Mouse (Mus musculus): ENCODE results near the gene Fkbp1a.

Gene Fkbp1a

DNA sequence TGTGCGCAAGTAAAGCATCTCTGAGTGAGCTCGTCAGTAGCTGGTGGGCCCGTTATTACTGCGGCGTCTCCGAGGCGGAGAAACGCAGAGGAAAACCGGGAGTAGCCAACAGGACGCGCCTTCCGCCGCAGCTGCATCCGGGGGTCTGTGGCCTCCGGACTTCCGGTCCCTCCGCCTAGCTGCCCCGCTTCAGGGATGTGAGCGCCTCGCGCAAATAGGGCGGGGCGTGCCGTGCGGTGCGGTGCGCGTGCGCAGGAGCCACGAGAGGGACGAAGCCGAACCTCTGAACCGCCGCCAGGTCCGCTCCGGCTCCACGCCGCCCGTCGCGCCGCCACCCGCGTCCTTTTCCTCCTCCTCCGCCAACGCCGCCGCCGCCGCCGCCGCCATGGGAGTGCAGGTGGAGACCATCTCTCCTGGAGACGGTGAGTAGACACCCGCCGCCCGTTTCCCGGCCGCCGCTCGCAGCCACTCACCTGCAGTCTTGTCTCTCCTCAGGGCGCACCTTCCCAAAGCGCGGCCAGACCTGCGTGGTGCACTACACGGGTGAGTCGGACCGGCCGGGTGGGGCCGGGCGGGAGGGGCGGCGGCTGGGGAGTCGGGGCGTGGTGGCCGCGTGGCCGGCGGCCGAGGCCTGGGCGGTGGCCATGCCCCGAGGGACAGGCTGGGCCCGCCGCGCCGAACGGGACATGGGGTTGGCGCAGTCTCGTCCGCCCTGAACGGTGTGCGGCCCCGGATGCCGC is at the start of gene Fkbp1a:
Gene Fkbp1a (plus strand): TSS at position 161 of the 740 bp plus-strand sequence.
- ATAC-seq (ENCODE audit: low TSS enrichment), result peak; percentile 89

DNA sequence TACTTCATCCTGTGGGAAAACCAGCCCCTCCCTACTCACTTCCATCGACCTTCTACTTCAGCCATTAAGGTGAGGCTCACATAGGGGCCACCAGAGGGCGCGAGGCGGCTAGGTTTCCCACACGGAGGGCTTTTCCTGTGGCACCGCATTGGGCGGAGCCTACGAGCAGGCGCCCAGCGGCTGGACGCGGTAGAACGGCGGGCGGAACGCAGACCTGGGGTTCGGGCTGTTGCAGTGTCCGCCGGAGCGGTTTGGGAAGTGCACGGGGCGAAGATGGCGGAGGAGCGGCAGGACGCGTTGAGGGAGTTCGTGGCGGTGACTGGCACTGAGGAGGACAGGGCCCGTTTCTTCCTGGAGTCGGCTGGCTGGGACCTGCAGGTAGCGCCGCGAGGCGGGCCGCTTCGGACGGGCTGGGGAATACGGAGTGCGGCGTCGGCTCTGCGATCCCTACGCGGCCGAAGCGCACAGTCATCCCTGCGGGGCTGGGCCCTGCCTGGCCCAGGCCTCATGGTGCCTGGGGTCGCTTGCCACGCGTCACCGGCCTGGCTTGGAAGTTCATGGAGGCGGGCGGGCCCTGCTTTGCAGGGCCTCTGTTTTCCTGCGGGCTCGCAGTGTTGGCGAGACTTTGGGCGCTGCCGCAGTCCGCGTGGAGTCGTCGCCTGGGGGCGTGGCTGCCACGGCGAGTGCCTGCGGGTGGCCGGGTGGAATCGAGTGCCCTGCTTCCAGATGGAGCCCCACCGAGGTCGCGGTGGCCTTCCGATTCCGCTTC is 48.1 kb upstream of the Fkbp1a start, which contains the start of gene Nsfl1c:
Gene Nsfl1c (plus strand): TSS at position 148 of the 769 bp plus-strand sequence.
- peak; percentile 99 for ATAC-seq (ENCODE audit: low TSS enrichment)

DNA sequence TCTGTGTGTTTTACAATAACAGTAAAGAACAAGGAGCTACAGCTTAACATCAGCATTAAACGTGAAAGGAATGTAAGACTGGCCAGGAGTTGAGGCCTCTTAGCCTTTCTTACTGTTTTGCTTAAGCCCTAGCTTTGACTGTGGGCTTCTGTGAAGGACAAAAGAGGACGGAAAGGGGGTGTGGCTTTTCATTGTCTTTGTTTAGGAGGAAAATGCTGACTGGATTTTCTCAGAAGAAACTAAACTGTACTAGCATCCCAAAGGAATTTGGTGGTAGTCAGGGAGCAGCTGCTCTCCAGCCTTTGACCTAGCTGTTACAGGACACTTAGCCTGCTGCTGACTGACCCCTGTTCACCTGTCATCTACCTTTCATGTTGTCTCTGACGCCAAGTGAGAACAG is 43.9 kb upstream of the Fkbp1a start:
- ATAC-seq (ENCODE audit: low TSS enrichment), result no peak

DNA sequence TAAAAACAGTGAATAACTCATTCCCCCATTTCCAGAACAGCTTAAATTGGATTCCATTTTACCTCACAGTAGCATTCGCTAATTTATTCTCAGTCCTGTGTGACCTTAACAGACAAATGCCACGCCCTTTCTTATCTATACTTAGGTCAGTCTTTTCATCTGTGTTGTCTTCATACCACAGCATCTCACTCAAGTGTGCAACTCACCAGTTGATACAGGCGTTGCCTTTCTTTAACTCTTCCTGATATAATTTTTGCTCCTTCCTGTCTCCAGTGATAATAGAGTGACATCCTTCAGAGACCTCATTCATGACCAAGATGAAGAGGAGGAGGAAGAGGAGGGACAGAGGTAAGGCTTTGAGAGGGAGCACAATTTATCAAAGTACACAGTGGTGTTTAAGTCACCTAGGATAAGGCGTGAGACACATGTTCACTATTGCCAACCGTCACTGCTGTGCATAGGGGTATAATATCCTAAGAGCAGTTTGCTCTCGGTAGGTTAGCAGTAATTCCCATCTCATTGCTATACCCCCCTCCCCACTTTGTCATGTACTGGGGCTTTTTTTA is 41.8 kb upstream of the Fkbp1a start:
- no peak for ATAC-seq (ENCODE audit: low TSS enrichment)

DNA sequence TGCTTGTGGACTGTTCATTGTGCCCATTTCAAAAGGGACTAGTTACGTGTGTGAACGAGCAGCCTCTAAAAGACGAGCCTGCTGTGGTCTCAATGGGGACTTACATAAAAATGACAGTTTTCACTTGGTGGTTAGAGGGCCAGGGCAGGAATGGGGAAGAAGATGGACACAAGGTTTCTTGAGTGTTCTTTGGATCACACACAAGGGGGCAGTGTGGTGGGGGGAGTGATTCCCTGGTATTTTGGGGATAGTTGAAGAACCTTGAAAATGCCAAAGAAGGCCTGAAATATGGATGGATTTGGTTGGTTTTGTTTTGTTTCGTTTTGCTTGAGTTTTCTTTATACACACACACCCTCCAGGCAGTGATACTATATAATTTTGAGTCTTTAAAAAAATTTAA is 38.1 kb upstream of the Fkbp1a start:
- ATAC-seq (ENCODE audit: low TSS enrichment), result no peak

DNA sequence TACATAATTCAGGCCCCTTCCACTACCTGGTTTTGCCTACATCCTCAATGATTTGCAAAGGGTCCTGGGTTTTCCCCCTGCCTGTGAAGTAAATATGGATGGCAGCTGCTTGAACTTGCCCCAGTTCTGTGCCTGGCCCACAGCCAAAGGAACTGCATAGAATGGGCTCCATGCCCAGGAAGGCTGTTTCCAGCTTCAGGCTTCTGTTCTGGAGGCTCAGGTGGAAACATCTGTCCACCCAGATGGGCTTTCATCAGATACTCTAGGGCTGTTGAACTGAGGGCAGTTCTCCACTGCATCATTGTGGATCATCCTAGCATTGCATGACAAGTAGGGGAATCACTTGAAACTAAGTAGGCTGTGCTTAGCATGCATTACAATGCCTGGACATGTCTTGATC is 30.1 kb upstream of the Fkbp1a start:
- ATAC-seq (ENCODE audit: low TSS enrichment), result no peak

DNA sequence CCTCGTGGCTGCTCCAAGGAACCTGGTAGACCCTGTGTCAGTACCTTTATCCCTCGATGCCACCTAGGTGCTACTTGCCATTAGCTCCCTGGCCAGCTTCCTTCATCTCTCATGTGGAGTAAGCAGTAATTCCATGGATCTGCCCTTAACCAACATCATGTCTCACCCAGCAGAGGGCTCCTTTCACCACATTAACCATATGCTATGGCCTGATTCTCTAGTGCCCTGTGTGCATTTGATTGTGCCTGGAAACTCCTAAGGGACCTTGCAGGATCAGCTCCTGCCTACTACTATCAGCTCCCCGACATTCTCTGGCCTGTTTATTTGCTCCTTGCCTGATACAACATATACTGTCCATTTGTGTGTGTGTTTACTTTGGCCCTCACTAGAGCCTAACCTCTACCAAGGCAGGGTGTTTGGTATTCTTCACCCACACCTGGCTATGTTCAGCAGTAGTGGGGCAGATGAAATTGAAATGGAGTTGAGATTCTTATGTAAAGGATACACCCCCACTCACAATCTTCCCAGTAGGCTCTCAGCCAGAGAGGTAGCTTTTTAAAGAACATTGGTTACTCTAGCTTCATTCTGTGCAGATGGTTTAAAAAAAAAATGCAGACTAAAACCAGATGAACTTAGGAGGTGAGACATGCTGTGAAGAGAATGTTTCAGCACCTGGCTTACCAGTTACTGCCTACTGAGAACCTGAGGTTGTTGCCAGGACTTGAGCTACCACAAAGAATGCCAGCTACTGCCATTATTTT is 28.6 kb upstream of the Fkbp1a start:
- ATAC-seq (ENCODE audit: low TSS enrichment), result peak; percentile 90

DNA sequence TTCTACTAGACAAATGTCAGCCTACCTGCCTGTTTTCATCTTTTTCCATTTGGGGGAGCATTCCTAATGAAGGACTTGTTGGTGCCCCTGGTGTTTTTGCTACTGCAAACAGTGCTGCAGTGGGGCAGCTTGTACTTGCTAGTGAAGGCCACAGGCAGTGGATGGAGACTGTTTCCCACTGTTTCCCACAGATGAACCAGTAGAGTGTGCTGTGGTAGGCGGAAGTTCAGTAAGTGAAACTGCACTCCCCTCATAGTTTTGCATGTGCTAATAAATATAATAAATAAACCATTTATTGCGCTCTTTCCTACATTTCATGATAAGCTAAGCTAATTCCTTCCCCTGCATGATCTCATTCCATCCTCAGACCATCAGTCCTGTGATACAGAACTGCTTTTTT is 23.3 kb upstream of the Fkbp1a start:
- no peak for ATAC-seq (ENCODE audit: low TSS enrichment)

DNA sequence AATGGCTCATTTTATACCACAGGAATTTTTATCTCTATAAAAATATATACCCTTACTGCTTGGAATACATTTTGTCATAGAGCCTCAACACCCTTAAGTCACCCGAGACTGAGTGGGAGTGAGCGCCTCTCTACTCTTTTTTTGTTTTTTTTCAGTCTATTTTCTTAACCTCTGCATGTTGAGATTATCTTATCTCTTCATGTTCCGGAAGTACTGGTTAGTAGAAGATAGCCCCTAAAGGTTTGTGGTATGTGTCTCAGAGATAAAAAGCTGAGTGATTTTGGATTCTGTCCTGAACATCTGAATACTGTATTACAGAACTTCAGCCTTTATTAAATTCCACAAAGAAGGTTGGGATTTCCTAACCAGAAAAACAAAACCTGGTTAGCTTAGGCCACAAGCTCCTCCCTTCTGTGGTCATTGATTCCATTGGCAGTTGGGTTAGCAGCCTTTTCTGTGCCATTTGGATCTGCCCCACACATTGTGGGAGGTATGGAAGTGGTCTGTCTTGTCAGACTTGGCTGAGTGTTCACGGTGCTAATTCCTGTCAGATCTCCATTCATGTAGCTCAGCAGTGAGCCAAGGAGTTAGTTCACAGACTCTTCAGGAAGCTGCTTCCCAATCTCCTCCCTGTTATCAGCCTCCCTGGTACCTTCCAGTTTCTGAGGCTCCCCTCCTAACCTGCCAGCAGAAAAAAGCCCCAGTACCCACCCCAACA is 17.8 kb upstream of the Fkbp1a start:
- peak; percentile 76 for ATAC-seq (ENCODE audit: low TSS enrichment)

DNA sequence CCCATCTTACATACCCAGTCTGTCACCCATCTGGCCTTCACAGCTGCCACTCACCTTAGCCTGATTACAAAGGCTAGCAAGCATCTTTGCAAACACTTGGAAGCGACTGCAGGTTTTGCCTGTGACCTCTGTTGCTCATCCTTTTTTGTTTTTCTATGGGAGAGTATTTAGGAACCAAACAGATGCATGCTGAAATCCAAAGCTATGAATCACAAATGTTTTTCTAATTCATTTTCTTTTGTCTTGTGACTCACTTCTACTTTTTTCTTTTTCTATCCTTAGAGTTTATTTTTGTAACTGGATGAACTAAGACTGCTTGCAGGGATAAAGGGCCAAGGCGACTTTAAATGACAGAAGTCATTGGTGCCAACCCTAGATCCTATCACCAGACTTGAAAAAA is 16.8 kb upstream of the Fkbp1a start:
- ATAC-seq (ENCODE audit: low TSS enrichment), result no peak

DNA sequence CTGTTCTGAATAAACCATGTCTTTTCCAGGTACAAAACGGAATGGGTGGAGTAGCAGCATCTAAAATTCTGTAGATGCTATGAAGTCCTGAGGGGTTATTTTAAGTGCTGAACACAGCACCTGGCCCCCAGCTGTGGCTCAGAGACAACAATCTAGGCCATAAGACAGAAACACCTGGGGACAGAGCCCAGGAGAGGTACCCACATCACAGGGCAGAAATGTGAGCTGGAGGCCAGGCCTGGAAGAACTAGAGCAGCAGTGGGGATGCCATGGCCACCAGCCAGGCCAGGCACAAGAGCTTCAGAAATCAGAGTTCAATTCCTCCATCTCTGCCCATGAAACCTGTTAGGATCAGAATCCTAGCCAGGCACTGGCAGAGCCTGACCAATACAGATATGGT is 14.2 kb upstream of the Fkbp1a start:
- no peak for ATAC-seq (ENCODE audit: low TSS enrichment)

DNA sequence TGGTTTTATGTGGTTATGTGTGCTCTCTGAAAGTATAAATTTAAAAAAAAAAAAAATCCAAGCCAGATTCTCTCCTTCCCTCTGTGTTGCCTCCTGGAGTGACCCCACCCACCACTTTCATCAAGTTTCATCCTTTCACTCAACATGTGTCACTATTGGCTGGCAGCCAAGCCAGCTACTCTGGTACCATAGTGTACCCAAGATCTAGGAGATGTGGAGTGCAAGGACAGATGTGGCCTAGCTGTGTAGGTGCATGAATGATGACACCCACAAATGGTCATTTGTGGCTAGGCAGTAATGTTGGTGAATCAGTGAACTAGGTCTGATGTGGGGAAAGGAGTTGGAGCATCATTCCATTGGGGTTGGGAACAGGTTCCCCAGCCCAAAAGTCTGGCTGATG is 13.1 kb upstream of the Fkbp1a start:
- no peak for ATAC-seq (ENCODE audit: low TSS enrichment)

DNA sequence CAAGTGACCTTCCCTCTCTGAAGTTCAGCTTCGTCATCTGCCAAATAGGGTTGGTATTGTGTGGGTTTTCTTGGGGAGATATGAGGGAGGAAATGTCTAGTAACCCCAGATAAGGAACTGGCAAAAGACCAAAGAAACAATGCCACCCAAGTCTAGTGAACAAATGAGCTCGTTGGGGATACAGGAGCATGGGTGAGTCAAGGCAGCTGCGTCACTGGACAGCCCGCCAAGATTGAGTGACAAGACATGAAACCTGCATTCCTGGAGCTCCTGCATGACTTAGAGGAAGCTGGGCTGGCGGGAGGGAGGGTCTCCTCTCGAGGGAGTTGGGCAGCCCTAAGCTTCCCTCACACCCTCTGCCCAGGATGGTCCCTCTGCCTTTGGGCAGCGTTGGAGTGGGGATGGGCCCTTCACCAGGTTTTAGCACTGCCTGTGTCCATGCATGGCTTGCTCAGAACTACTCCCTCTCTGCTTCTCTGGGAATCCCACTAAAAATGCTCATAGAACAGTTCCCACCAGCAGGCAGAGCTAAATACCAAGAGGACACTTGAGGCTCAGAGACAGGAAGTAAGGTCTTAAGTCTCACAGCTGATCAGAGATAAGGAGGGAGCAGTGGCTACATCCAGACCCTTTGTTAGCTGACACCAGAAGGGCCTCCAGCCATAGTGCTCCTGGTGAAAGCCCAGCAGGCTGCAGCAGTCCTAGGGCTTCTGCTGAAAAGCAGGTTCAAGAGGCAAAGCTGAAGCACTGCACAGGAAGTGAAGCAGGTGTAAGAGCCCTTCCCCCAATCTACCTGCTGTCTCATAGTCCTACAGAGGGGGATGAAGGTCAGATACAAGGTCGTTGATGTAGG is 11.7 kb upstream of the Fkbp1a start:
- no peak for ATAC-seq (ENCODE audit: low TSS enrichment)

DNA sequence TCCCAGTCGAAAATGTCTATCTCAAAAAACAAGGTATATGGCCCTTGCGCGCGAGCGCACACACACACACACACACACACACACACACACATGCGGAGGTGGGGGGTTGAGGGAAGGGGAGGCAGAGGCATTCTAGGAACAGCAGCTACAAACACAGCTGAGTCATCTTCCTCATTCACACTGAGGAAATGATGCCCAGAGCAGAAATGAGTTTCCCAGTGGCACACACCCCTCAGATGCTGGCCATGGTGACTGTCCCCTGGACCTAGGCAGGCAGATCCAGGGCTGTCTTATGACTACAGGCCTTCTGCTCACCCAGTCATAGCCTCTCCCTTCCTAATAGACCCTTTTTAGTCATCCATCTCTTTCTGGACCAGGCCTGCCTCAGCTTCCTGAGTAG is 8.7 kb upstream of the Fkbp1a start:
- ATAC-seq (ENCODE audit: low TSS enrichment), result peak; percentile 52; the same call in 1 of the 2 replicates

DNA sequence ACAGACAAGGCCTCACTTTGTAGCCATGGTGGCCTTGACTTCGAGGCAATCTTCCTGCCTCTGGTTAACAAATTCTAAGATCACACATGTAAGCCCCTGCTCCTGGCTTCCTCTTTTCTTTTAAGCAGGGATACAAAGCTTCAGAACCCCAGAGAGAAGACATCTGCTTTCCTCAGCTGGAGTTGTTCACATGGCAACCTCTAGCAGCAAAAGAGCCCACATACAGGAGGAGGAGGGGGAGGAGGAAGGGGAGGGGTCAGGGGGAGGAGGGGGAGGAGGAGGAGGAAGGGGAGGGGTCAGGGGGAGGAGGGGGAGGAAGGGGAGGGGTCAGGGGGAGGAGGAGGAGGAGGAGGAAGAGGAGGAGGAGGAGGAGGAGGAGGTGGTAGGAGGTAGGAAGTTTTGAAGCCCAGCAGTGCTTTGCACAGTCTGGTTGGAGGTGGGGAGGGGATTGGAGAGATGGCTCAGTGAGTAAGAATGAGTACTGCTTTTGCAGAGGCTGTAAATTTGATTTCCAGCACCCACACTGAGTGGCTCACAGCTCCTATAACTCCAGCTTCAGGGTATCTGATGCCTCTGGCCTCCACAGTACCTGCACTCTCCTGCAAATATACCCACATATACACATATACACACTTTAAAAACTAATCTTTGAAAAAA is 6.2 kb upstream of the Fkbp1a start:
- ATAC-seq (ENCODE audit: low TSS enrichment), result peak; percentile 69

DNA sequence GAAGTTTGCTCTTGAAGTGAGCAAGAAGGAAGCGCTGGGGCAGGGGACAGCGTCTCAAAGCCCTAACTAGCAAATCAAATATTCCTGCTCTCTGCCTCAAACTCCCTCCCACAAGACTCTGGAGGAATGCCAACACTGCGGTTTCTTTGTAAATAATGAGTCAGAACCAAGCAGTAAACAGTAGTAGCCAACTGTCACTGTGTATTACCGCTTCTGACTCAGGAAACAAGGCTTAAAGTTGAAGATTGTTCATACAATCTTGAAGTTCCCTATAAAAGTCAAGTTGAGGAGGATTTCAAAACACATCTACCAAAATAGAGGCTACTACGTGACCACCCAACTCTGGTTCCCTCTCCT is 5.7 kb upstream of the Fkbp1a start:
- peak; percentile 18; the same call in 1 of the 2 replicates for ATAC-seq (ENCODE audit: low TSS enrichment)

DNA sequence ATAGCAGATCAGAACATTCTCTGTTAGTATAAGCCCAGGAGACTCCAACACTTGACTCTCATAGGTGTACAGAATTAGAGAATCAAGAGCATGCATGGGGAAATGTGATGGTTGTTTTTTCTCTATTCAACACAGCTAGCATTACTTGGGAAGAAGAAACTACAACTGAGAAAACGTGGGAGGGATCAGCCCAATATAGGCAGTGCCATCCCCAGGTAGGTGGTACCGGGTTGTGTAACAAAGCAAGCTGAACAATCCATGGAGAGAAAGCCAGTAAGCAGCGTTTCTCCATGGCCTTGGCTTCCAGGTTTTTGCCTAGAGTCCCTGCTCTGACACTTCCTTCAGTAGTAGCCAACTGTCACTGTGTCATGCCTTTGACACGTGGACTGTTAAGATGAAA is 3.6 kb upstream of the Fkbp1a start:
- peak; percentile 44; the same call in 1 of the 2 replicates for ATAC-seq (ENCODE audit: low TSS enrichment)

DNA sequence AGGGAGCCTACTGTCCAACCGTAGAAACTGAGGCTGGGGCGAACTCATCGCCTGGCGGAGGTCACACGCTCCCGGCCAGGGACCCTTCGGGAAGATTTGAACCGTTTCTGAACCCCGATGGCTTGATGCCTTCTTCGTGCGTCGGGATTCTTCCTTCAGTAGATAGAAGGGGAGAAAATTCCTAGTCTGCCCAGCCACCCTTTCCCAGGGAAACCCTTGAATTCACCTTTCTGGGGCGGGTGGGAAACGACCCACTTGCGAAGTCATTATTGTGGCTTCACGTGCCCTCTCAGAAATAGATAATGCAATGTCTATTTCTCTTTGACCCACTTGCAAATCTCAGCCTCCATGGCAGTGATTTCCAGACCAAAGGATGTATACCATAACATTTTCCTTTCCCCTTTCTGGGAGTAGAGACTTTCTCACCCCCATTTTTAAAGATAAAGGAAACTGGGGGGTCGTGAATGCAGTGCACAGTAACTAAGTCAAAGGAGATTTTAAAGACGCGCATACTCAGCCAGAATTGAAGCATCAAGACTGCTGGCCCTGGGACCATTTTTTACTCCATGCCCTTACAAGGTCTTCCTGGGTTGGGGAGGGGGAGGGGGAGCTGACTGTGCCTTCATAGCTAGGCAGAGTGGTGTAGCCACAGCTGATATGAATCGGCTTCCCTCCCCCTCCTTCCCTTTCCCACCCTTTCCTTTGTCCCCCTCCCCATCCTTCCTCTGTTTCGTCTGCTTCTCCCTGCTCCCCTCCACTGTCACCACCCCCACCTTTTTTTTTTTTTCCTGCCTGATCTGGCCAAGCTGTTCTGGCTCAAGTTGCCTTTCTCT is 996 bp downstream of the Fkbp1a start:
- ATAC-seq (ENCODE audit: low TSS enrichment), result peak; percentile 12; the same call in 1 of the 2 replicates

DNA sequence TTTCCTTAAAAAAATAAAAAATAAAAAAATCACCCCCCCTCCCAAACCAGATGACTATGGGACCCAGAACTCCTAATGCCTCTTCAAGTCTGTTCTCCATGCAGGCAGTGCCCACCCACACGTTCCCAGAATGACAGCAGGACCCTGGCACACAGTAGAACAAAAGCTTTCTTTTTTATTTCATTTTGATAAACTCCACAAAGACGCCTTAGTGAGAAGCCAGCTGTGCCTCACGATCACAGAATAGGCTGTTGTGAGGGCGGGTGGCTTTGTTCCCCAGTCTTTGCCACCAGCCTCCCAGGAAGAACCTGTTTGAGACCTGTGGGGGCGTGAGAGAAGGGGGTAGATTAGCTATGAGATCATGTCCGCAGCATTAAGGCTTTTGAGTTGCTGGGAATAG is 2.4 kb downstream of the Fkbp1a start:
- no peak for ATAC-seq (ENCODE audit: low TSS enrichment)
